Mouse (Mus musculus): ENCODE results near the gene Nisch. TPM values are rescaled to one million over a fixed set of nuclear protein-coding genes. Genes with fewer than 3 reads are reported as not detected.
A peak's percentile ranks its signal among the peaks of the same experiment; 100 is the strongest.

Gene Nisch
- total RNA-seq, 2 experiments from 2014 or later, result 86.1 to 137 TPM

GRCm38 (mm10) chr14:31133023-31133665 lies 83.6 kb downstream of the Nisch start:
- ATAC-seq (replicated peaks; ENCODE audit: poor library complexity, severe bottlenecking), result no peak

GRCm38 (mm10) chr14:31132491-31132975 lies 84.2 kb downstream of the Nisch start:
- ATAC-seq (replicated peaks; ENCODE audit: poor library complexity, severe bottlenecking), result no peak

GRCm38 (mm10) chr14:31132031-31132430 lies 84.7 kb downstream of the Nisch start:
- ATAC-seq (replicated peaks; ENCODE audit: poor library complexity, severe bottlenecking), result no peak

- ATAC-seq (replicated peaks; ENCODE audit: poor library complexity, severe bottlenecking), result no peak
Measured at GRCm38 (mm10) chr14:31131272-31131821, 85.4 kb downstream of the Nisch start.

GRCm38 (mm10) chr14:31130236-31131220 lies 86.2 kb downstream of the Nisch start, which contains the start of gene Nt5dc2:
Gene Nt5dc2, plus strand, starts transcription at chr14:31131053.
- peak; percentile 71 for ATAC-seq (replicated peaks; ENCODE audit: poor library complexity, severe bottlenecking)

GRCm38 (mm10) chr14:31129326-31130235 lies 87.2 kb downstream of the Nisch start:
- no peak for ATAC-seq (replicated peaks; ENCODE audit: poor library complexity, severe bottlenecking)

- ATAC-seq (replicated peaks; ENCODE audit: poor library complexity, severe bottlenecking), result peak; percentile 76
Measured at GRCm38 (mm10) chr14:31128826-31129219, 87.9 kb downstream of the Nisch start, which contains the start of gene Smim4. Gene Smim4, minus strand, starts transcription at chr14:31128956.

- ATAC-seq (replicated peaks; ENCODE audit: poor library complexity, severe bottlenecking), result peak; percentile 29
Measured at GRCm38 (mm10) chr14:31128101-31128825, 88.5 kb downstream of the Nisch start.

GRCm38 (mm10) chr14:31126826-31127225 lies 89.9 kb downstream of the Nisch start:
- no peak for ATAC-seq (replicated peaks; ENCODE audit: poor library complexity, severe bottlenecking)

- no peak for ATAC-seq (replicated peaks; ENCODE audit: poor library complexity, severe bottlenecking)
Measured at GRCm38 (mm10) chr14:31125106-31126075, 91.4 kb downstream of the Nisch start.

Other genes starting within 250 kb of the Nisch start
- 28.8 and 35.9 TPM in 2 replicates for gene Glt8d1, start 215.5 kb downstream of the Nisch start, total RNA-seq (2014; fragmentation: Nextera tagmentation)
- 29.4 and 35.0 TPM in 2 replicates for gene Glt8d1, start 215.5 kb downstream of the Nisch start, total RNA-seq (2017)
- gene Spcs1, start 215.3 kb downstream of the Nisch start, total RNA-seq (2014; fragmentation: Nextera tagmentation), result 241 and 274 TPM in 2 replicates
- gene Spcs1, start 215.3 kb downstream of the Nisch start, total RNA-seq (2017), result 151 and 157 TPM in 2 replicates
- 67.7 and 69.4 TPM in 2 replicates for gene Pbrm1, start 197.8 kb downstream of the Nisch start, total RNA-seq (2014; fragmentation: Nextera tagmentation)
- gene Pbrm1, start 197.8 kb downstream of the Nisch start, total RNA-seq (2017), result 60.3 and 65.7 TPM in 2 replicates
- gene Gnl3, start 197.8 kb downstream of the Nisch start, total RNA-seq (2014; fragmentation: Nextera tagmentation), result 299 and 362 TPM in 2 replicates
- gene Gnl3, start 197.8 kb downstream of the Nisch start, total RNA-seq (2017), result 338 and 354 TPM in 2 replicates
- gene Smim4, start 88.0 kb downstream of the Nisch start, total RNA-seq (2014; fragmentation: Nextera tagmentation), result 183 and 200 TPM in 2 replicates
- 85.5 and 91.3 TPM in 2 replicates for gene Smim4, start 88.0 kb downstream of the Nisch start, total RNA-seq (2017)
- 107 and 116 TPM in 2 replicates for gene Nt5dc2, start 85.9 kb downstream of the Nisch start, total RNA-seq (2014; fragmentation: Nextera tagmentation)
- 172 and 213 TPM in 2 replicates for gene Nt5dc2, start 85.9 kb downstream of the Nisch start, total RNA-seq (2017)
- not detected in 2 replicates for gene Stab1, start 48.3 kb downstream of the Nisch start, total RNA-seq (2014; fragmentation: Nextera tagmentation)
- gene Stab1, start 48.3 kb downstream of the Nisch start, total RNA-seq (2017), result 3.0 TPM in 1 of 2 replicates, not detected in the other
- gene Tnnc1, start 8.6 kb downstream of the Nisch start, total RNA-seq (2014; fragmentation: Nextera tagmentation), result 4.1 TPM in 1 of 2 replicates, not detected in the other
- 0.82 TPM in 1 of 2 replicates, not detected in the other for gene Tnnc1, start 8.6 kb downstream of the Nisch start, total RNA-seq (2017)
- 0.21 TPM in 1 of 2 replicates, not detected in the other for gene Sema3g, start 914 bp upstream of the Nisch start, total RNA-seq (2014; fragmentation: Nextera tagmentation)
- gene Sema3g, start 914 bp upstream of the Nisch start, total RNA-seq (2017), result not detected in 2 replicates
- 13.9 and 15.2 TPM in 2 replicates for gene Phf7, start 34.4 kb upstream of the Nisch start, total RNA-seq (2014; fragmentation: Nextera tagmentation)
- gene Phf7, start 34.4 kb upstream of the Nisch start, total RNA-seq (2017), result 14.8 and 17.4 TPM in 2 replicates
- gene Bap1, start 34.5 kb upstream of the Nisch start, total RNA-seq (2014; fragmentation: Nextera tagmentation), result 29.9 and 40.9 TPM in 2 replicates
- 47.9 and 54.8 TPM in 2 replicates for gene Bap1, start 34.5 kb upstream of the Nisch start, total RNA-seq (2017)
- gene Dnah1, start 107.0 kb upstream of the Nisch start, total RNA-seq (2014; fragmentation: Nextera tagmentation), result 0.02 and 0.32 TPM in 2 replicates
- gene Dnah1, start 107.0 kb upstream of the Nisch start, total RNA-seq (2017), result 0.05 and 0.17 TPM in 2 replicates
- gene Capn7, start 119.7 kb upstream of the Nisch start, total RNA-seq (2014; fragmentation: Nextera tagmentation), result 35.9 and 42.7 TPM in 2 replicates
- gene Capn7, start 119.7 kb upstream of the Nisch start, total RNA-seq (2017), result 49.2 and 61.5 TPM in 2 replicates
- 5.0 and 6.3 TPM in 2 replicates for gene Sh3bp5, start 219.1 kb upstream of the Nisch start, total RNA-seq (2014; fragmentation: Nextera tagmentation)
- gene Sh3bp5, start 219.1 kb upstream of the Nisch start, total RNA-seq (2017), result 2.7 and 2.8 TPM in 2 replicates

Data from granulocyte monocyte progenitor cell, adult 5-6 weeks (primary cell).